Mouse (Mus musculus): Measurements from ENCODE around the gene Susd1.

DNA sequence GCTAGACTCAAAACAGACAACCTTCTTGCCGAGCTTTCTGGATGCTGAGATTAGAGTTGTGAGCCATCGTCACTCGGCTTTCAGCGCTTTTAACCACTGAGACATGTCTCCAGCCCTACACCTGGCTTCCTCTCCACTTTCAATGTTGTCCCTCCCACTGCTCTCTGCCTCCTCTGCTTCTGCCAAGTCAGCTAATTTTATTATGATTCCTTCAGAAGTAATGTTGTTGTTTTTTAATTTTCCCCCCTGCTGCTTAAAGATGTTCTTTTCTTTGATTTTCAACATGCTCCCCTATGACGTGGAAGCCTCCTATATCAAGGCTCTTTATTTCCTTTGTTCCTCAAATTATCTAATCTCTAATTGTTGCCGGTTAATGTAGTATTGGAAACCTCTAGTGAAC is 26.2 kb upstream of the Susd1 start:
- TF ChIP-seq CTCF (IDR thresholded peaks at IDR 0.05; ENCODE audit: insufficient read depth, low read depth, low read length) (no peak), POLR2A (IDR thresholded peaks at IDR 0.05; ENCODE audit: insufficient read depth, low read depth, low read length) (no peak)
